Mouse (Mus musculus) activated CD4-positive, CD25-positive, alpha-beta regulatory T cell, adult 4 months (primary cell): Measurements from ENCODE around the gene Nemp2. TPM values are rescaled to one million over a fixed set of nuclear protein-coding genes. Genes with fewer than 3 reads are reported as not detected.

ENCODE experiments used
- ATAC-seq: one replicate; pipeline ENCODE4 v1.8.0; 2017
- polyA plus RNA-seq, 2 experiments: library from polyadenylated mRNA; unstranded; fragments of 100-300 nt; shearing (Covaris generic); gene quantifications; one replicate each; pipeline ENCODE4 v1.2.1; 2017

Nemp2 gene
- 10 to 100 TPM; 26.3 to 27.2 TPM for polyA plus RNA-seq

GRCm38 (mm10) chr1:52630248-52630936, at the start of gene Nemp2:
Gene Nemp2, plus strand, starts transcription at chr1:52630703.
- peak; percentile 76 for ATAC-seq

- no peak for ATAC-seq
Observed at GRCm38 (mm10) chr1:52581744-52582143, 48.8 kb upstream of the Nemp2 start.

DNA sequence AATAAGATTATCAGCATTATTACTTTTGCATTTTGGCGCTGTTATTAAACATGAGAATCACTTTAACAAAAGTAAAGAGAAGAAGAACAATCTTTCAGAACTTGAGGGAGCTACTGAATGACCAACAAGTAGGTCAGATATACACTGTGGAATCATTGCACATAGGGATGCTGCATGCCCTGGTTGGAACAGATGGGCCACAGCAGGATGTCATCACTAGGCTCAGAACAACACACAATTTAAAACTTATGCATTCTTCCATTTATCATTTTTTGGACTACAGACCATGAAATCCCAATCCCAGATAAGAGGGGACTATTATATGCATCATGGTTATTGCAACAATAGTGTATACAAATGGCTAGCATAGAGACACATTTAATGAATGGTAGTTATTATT, 47.6 kb upstream of the Nemp2 start:
- no peak for ATAC-seq

DNA sequence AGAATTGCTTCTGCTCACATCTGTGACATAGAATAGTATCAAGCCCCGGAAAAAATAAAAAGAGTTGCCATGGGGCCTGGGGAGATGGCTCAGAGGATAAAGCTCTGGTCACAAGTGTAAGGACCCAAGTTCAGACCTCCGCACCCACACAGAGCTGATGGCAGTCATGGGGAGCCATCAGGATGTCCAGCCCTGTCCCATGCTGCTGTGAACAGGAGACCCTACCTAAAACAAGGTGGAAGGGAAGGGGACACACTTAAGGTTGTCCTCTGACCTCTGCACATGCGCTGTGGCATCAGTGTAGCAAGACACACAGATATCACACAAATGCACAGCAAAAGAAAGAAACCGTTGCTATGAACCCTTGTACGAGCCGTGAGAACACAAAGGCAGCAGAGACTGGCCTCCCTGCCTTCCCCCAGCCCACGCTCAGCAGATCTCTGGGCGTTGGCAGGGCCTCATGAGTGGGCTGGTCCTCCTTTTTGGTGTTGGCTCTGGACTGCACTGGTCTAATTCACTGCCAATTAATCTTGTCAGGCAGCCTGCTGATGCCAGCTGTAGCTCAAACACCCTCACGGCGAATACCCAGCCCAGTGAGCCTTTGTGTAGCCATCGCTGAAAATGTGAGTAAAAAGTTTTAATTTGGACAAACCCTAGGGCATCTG, 33.4 kb upstream of the Nemp2 start:
- no peak for ATAC-seq

DNA sequence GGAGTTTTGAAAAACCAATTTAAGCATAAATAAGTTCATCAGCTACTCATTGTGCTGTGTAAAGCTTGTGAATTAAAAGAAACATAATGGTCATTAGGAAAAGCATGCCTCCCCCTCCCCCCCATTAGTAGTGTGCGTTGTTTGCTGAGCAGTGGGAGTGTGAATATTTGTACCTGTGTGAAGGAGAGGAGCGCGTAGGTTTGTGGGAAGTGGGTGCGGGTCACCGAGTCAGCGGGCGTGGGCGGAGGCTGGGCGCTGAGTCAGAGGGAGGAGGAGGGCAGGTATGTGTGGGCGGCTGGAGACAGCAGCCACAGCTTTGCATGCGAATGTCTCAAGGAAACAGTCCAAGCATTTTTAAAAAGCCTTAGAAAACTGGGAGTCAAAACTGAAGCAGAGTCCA, 32.7 kb upstream of the Nemp2 start:
- ATAC-seq: peak; percentile 95

DNA sequence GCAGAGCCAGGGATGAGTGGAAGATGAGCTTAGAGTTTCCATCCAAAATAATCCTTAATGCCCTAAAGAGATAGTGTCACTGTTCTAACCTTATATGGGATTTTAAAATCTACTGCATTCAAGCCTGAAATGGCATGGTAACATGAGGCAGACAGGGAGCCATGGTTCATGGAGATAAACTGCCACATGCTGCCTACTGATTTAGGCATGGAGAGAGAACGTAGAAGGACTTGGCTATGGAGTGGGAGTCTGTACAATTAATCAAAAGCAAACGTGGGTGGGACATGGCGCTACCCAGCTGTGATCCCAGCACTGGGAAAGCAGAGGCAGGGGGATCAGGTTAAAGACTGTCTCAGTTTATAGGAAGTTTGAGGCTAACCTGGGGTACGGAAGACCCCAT, 32.1 kb upstream of the Nemp2 start:
- ATAC-seq: no peak

DNA sequence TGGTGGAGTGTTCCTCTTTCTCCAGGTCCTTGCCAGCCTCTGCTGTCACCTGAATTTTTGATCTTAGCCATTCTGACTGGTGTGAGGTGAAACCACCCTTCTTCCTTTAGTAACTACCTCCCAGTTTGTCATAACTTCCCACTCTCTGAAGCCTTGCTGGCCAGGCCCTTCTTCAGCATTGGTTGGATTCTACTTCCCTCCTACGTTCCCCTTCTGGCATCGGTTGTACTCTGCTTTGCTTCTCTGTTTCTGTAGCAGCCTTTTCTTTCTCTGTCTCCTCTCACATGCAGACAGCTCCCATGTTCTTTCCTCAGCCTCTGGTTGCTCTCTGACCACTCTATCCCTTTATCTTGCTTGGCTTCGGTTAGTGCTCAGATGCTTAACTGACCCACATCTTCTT, 29.0 kb upstream of the Nemp2 start:
- ATAC-seq: no peak

GRCm38 (mm10) chr1:52607700-52608099, 22.8 kb upstream of the Nemp2 start:
- peak; percentile 69 for ATAC-seq

DNA sequence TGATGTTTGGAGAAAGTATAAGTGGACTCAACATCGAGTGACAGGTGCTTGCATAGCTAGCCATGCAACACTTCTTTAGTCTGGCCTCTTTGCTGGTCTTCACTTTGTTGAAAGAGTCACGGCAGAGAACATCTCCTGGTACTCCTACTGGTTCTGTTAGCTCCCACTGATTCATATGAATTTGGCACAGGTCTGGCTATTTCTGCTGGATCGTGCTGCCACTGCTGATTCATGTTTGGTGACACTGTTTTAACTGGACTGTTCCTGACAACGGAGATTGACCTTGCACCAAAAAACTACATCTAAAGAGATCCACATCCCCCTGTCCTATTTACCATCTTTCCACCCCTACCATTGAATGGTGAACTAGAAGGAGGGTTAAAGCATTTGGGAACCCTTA, 22.0 kb upstream of the Nemp2 start:
- ATAC-seq: no peak

- ATAC-seq: no peak
Observed at GRCm38 (mm10) chr1:52618217-52618616, 12.3 kb upstream of the Nemp2 start.

- ATAC-seq: no peak
Observed at GRCm38 (mm10) chr1:52620442-52620841, 10.1 kb upstream of the Nemp2 start.

GRCm38 (mm10) chr1:52630937-52631299, 415 bp downstream of the Nemp2 start:
- peak; percentile 92 for ATAC-seq

DNA sequence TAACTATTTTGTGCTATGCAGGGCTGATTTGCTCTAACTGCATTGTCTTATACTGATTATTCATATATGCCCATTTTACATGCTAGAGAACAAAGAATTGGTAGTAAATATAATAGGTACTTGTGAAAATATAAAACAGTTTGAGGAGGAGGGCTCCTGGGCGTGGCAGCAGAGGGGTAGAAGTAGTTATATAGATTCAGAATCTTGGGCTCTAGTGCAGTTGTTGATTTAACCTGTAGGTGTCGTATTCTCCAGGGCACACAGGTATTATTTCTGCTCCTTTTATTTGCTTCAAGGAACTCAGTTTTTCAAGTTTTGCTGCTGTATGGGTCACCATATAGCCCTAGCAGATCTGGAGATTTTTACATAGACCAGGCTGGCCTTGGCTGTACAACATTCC, 1.1 kb downstream of the Nemp2 start:
- peak; percentile 21 for ATAC-seq

DNA sequence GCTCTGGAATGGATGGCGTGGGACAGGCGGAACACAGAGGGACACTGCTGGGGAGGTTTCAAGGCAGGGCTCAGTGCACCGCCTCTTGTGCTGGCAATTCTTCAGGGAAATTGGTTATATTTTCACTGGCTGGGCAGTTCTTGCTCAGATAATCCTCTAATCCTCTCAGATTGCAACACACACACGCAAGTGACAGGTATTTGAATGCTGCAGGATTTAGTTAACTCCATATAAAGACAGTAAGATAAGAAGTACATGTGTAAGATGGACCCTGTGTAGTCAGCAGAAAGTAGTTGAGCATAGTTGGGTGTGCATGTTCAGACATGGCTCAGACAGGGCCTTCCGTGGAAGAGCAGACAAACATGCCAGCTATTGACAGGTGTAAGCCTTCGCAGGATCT, 3.7 kb downstream of the Nemp2 start:
- no peak for ATAC-seq

DNA sequence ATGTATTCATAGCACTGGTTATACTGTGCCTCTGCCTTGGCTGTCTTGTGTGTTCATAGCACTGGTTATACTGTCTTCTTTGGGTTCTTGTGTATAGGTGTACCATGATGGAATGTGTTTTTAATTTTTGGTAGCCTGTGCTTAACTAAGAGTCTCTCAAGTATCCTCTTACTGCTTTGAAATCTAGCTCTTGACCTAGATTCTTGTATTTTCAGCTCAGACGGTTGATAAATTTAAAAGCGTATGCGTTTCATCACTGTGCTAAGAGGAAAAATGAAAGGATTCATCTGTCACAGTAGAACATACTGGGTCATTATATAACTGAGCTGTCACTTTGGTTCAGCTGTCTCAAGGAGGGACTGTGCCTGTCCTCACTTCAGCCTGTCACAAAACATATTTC, 5.4 kb downstream of the Nemp2 start:
- ATAC-seq: no peak

DNA sequence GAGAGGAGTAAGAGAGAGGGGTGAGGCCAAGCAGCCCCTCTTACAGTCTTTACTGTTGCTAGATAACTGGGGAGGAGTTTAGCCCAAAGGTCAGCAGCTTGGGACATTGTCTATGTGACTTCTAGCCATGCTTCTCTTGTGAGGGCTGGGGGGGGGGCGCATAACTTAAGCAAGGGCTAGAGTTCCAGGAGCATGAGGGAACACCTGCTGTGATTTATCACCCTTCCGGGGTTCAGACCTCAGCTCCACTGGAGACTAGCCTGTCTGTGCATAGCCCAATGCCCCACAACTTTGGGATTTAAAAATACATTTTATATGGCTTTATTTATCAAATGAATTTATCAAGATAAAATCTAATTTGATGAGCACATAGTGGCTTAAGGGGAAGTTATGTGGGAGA, 7.6 kb downstream of the Nemp2 start:
- ATAC-seq: no peak

DNA sequence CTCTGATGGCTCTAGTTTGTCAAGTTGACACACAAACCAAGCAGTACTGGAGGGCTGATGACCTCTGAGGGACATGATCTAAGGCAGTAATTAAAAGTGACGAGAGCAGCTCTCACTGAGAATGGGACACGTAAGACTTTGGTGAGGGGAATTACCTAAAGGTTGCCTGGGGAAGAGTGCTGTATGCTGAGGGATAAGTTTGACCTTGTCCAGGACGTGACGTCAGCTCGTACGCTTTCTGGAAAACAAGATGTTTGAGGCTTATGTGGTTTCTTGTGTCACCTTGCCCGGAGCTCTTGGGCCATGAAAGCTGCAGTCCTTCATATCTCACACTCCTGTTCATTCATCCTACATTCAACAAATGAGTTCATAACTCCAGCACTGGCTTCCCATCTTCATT, 8.6 kb downstream of the Nemp2 start:
- ATAC-seq: no peak

DNA sequence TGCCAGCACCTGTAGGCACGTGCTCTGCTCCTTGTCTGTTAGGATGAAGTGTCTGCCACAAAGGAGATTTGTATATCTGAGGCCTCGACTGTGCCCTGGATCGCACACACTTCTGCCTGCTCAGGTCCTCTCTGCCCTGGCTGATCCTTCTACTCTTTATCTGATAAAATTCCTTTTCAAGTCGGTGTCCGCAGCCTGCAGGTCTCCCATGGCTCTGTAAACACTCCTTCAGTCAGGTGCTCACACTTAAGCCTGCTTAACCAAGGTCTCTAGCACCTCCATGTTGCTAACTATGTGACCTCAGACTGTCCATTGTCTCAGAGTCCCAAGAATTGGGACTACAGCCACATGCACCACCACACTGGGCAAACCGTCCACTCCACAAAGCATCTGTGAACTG, 9.8 kb downstream of the Nemp2 start:
- ATAC-seq: no peak

DNA sequence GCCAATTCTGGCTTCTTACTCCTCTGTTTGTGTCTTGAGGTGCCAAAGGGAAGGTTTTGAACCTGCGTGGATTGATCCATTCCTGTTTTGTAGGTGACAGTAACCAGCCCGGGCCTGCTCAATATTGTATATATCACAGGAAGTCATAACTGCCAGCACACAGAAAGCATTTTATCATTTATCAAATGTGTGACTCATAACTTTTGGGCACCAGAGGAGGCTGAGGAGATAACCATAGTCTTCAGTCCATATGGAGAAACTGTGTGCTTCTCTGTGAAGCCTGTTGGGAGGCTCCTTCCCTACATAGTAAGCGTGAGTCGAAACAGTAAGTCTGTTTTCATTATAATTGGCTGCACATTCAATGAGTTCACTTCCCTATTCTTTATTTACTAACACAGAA, 10.2 kb downstream of the Nemp2 start:
- ATAC-seq: no peak

GRCm38 (mm10) chr1:52648153-52649027, 17.9 kb downstream of the Nemp2 start:
- peak; percentile 60 for ATAC-seq

- ATAC-seq: no peak
Observed at GRCm38 (mm10) chr1:52650066-52650465, 19.6 kb downstream of the Nemp2 start.

DNA sequence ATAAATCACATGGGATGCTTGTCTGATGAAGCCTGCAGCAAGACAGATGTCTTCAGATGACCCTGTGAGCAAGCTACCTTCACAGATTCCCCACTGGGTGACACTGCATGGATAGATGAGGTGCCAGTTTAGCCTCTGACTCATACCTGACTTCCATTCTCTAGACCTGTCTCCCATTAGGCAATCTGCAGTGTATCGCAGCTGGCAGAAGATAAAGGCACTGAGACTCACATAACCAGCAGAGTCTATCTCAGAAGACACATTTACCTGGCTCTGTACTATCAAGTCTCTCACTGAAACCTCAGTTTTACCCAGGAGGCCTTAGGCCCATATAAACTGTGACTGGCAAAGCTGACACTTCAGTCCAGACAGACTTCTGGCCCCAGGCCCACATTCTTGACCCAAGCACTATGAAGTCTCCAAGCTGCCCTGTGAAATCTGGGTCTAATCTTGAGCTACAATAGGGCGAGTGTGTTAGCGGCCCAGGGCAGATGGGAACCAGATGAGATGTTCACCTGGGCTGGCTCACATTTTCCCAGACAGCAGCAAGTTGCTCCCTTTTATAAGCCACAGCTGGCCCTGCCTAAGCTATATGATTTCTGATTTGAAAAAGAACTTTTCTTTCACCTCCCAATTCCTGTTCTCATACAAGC, 22.2 kb downstream of the Nemp2 start:
- no peak for ATAC-seq

- ATAC-seq: peak; percentile 77
Observed at GRCm38 (mm10) chr1:52653366-52653765, 22.9 kb downstream of the Nemp2 start.
